Mouse (Mus musculus): ENCODE measurements around the gene Krtap4-7. TPM values are rescaled to one million over a fixed set of nuclear protein-coding genes. Genes with fewer than 3 reads are reported as not detected.
"Not testable (repeated sequence)": the region's sequence is repeated elsewhere in the genome, so short reads cannot be mapped to it uniquely, and the experiment has no call there.

Krtap4-7 gene
- polyA plus RNA-seq, 2 experiments from 2014 or later, result not detected

- ATAC-seq, result not testable (repeated sequence)
These were observed 46.1 kb downstream of the Krtap4-7 start, which contains the start of gene Krtap9-3 for GRCm38 (mm10) chr11:99597742-99598141. Gene Krtap9-3 (minus strand): TSS chr11:99598105.

Other genes starting within 250 kb of the Krtap4-7 start
- not detected for gene Krt12, start 221.8 kb downstream of the Krtap4-7 start, polyA plus RNA-seq (2017; shearing (Covaris generic))
- gene Krt20, start 205.9 kb downstream of the Krtap4-7 start, polyA plus RNA-seq (2017; shearing (Covaris generic)), result not detected
- not detected for gene Krt23, start 151.0 kb downstream of the Krtap4-7 start, polyA plus RNA-seq (2017; shearing (Covaris generic))
- gene Krt39, start 122.8 kb downstream of the Krtap4-7 start, polyA plus RNA-seq (2017; shearing (Covaris generic)), result not detected
- not detected for gene Krt40, start 100.9 kb downstream of the Krtap4-7 start, polyA plus RNA-seq (2017; shearing (Covaris generic))
- gene Krtap3-3, start 93.2 kb downstream of the Krtap4-7 start, polyA plus RNA-seq (2017; shearing (Covaris generic)), result not detected
- not detected for gene Krtap3-2, start 87.2 kb downstream of the Krtap4-7 start, polyA plus RNA-seq (2017; shearing (Covaris generic))
- gene Gm11939, start 84.6 kb downstream of the Krtap4-7 start, polyA plus RNA-seq (2017; shearing (Covaris generic)), result not detected
- not detected for gene Krtap3-1, start 77.5 kb downstream of the Krtap4-7 start, polyA plus RNA-seq (2017; shearing (Covaris generic))
- not detected for gene Krtap1-5, start 63.1 kb downstream of the Krtap4-7 start, polyA plus RNA-seq (2017; shearing (Covaris generic))
- not detected for gene Krtap1-4, start 60.4 kb downstream of the Krtap4-7 start, polyA plus RNA-seq (2017; shearing (Covaris generic))
- gene Krtap1-3, start 52.8 kb downstream of the Krtap4-7 start, polyA plus RNA-seq (2017; shearing (Covaris generic)), result not detected
- gene Krtap9-3, start 46.0 kb downstream of the Krtap4-7 start, polyA plus RNA-seq (2017; shearing (Covaris generic)), result not detected
- not detected for gene Gm11938, start 40.8 kb downstream of the Krtap4-7 start, polyA plus RNA-seq (2017; shearing (Covaris generic))
- not detected for gene Gm11937, start 33.9 kb downstream of the Krtap4-7 start, polyA plus RNA-seq (2017; shearing (Covaris generic))
- not detected for gene Krtap2-4, start 29.2 kb downstream of the Krtap4-7 start, polyA plus RNA-seq (2017; shearing (Covaris generic))
- gene Gm11562, start 23.7 kb downstream of the Krtap4-7 start, polyA plus RNA-seq (2017; shearing (Covaris generic)), result not detected
- gene Krtap4-1, start 15.9 kb downstream of the Krtap4-7 start, polyA plus RNA-seq (2017; shearing (Covaris generic)), result not detected
- not detected for gene Krtap4-2, start 9.0 kb downstream of the Krtap4-7 start, polyA plus RNA-seq (2017; shearing (Covaris generic))
- not detected for gene Gm11555, start 6.1 kb upstream of the Krtap4-7 start, polyA plus RNA-seq (2017; shearing (Covaris generic))
- not detected for gene Gm11563, start 14.9 kb upstream of the Krtap4-7 start, polyA plus RNA-seq (2017; shearing (Covaris generic))
- not detected for gene Krtap4-6, start 21.9 kb upstream of the Krtap4-7 start, polyA plus RNA-seq (2017; shearing (Covaris generic))
- gene Gm14190, start 46.7 kb upstream of the Krtap4-7 start, polyA plus RNA-seq (2017; shearing (Covaris generic)), result not detected
- gene Gm14180, start 90.2 kb upstream of the Krtap4-7 start, polyA plus RNA-seq (2017; shearing (Covaris generic)), result not detected
- gene Gm11595, start 128.8 kb upstream of the Krtap4-7 start, polyA plus RNA-seq (2017; shearing (Covaris generic)), result not detected
- not detected for gene Krtap4-8, start 136.6 kb upstream of the Krtap4-7 start, polyA plus RNA-seq (2017; shearing (Covaris generic))
- gene Krtap4-9, start 141.1 kb upstream of the Krtap4-7 start, polyA plus RNA-seq (2017; shearing (Covaris generic)), result not detected
- not detected for gene Gm11596, start 149.4 kb upstream of the Krtap4-7 start, polyA plus RNA-seq (2017; shearing (Covaris generic))
- not detected for gene Gm11569, start 154.8 kb upstream of the Krtap4-7 start, polyA plus RNA-seq (2017; shearing (Covaris generic))
- not detected for gene Gm11554, start 160.4 kb upstream of the Krtap4-7 start, polyA plus RNA-seq (2017; shearing (Covaris generic))
- gene Krtap4-13, start 165.8 kb upstream of the Krtap4-7 start, polyA plus RNA-seq (2017; shearing (Covaris generic)), result not detected
- gene Gm11564, start 171.6 kb upstream of the Krtap4-7 start, polyA plus RNA-seq (2017; shearing (Covaris generic)), result not detected
- not detected for gene 2300003K06Rik, start 194.0 kb upstream of the Krtap4-7 start, polyA plus RNA-seq (2017; shearing (Covaris generic))
- gene Krtap4-16, start 207.5 kb upstream of the Krtap4-7 start, polyA plus RNA-seq (2017; shearing (Covaris generic)), result not detected
- gene Gm11568, start 213.8 kb upstream of the Krtap4-7 start, polyA plus RNA-seq (2017; shearing (Covaris generic)), result not detected
- gene Gm11559, start 220.4 kb upstream of the Krtap4-7 start, polyA plus RNA-seq (2017; shearing (Covaris generic)), result not detected
- not detected for gene Krtap9-1, start 229.3 kb upstream of the Krtap4-7 start, polyA plus RNA-seq (2017; shearing (Covaris generic))
- not detected for gene Gm11567, start 235.1 kb upstream of the Krtap4-7 start, polyA plus RNA-seq (2017; shearing (Covaris generic))